Mouse (Mus musculus) CD8-positive naive resting alpha-beta T cell, adult 2 months (primary cell): Measurements from ENCODE around the gene Itga6.
A peak's percentile ranks its signal among the peaks of the same experiment; 100 is the strongest.

Experiments used
- DNase-seq, 2 experiments: peaks; one replicate each; pipeline ENCODE4 v3.0.0; 2022; ENCODE audit warnings: low read depth in 2 of 2, low spot score in 2 of 2

Itga6 gene

GRCm38 (mm10) chr2:71730623-71731612 lies 14.5 kb upstream of the Itga6 start:
- DNase-seq: no peak

DNA sequence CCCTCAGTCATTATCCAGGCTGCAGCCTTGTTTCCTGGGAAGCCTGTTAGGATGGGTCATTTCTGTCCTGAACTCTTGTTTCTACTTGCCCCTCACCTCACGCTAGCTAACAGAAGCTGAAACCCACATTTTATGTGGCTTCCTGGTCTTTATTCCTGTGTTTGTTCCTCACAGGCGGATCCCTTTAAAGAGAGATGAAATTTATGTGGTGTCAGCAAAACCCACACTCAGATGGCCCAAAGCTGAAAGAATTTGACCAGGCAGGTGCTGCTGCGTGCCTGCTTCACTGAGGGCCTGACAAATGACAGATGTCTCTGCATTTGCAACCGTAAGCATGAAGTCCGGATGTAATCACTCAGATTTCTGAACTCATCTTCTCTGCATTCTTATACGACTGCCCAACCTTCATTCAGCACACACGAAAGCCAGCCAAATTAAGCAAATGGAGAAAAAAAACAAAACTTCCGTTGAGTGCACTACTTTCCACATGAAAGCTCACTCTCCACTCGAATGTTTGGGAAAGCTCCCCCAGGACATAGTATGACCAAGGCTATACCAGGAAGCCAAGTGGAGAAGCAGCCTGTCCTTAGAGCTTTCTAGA lies 10.5 kb upstream of the Itga6 start:
- no peak for DNase-seq

DNA sequence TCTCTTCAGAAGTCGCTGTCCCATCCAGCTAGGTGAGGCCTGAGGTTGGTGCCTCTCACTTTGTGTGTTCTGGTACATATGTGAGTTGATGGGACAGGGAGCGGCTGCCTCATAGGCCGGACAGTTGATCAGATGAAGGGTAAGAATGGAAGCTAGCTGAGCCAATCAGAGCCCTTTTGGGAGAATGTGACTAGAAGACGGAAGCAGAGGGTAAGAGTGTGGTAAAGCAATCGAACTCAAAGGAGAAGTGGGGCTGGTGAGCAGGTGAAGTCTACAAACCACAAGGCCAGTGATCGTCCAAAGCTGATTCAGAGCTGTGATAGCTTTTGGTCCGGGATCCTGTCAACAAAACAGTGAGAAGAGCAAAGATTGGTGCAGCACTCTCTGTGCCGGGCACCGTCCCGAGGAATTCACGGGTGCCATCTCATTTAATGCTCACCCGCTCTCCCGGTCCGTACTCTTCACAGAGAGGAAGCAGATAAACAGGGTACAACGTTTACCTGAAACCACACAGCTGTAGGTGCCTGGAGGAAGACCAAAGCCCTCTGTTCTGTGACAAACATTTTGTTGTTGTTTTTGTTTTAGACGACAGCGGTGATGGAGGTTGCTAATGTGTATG lies 9.8 kb upstream of the Itga6 start:
- peak; percentile 3 to 19 for DNase-seq

- DNase-seq: peak; percentile 16 to 18
Observed at GRCm38 (mm10) chr2:71736213-71736612, 9.2 kb upstream of the Itga6 start.

DNA sequence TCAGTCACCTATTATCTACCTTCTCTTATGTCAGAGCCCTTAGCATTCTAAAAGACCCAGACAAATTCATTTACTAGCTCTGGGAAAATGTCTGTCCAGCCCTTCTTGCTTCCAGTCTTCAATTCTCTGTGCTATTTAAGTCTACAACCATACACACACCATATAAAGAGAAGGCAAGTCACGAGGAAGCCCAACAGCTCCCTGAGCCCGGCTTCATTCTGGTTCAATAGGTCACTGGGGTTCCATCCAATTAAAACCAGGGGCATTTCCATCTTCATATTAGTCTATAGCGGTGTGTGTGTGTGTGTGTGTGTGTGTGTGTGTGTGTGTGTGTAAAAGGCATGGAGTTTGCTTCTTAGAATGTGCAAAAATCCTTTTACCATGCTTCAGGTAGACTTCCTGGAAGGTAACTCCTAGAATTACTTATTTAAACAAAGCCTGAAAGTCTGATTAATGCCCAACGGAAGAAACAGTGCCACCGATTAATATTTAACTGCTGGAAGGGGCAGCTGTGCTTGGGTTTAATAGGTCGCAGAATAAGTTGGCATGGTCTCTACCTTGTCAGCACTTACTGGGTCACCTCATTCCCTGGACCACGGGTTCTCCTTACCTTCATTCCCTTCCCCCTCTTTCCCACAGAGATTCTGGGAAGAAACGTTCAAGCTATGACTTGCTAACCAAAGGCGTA lies 6.1 kb upstream of the Itga6 start:
- no peak for DNase-seq

- DNase-seq: no peak
Observed at GRCm38 (mm10) chr2:71742557-71742956, 2.9 kb upstream of the Itga6 start.

DNA sequence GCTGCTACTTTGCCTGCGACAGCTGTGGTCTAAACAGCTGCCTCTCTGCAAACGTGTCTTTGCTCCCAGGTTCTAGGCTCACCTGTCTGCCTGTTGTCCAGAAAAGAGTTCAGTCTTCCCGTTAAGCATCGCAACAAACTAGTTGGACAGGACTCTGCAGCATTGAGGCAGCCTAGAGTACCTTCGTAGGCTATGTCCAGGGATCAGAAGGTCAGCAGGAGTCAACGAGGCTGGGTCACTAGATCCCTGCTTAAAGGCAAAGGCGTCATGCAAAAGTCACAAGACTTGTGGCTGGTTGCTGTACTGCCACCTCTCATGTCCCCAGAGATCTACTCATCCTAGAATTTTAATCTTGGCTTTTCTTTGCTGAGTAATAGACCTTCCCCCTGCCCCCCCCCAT lies 2.0 kb upstream of the Itga6 start:
- DNase-seq: no peak

DNA sequence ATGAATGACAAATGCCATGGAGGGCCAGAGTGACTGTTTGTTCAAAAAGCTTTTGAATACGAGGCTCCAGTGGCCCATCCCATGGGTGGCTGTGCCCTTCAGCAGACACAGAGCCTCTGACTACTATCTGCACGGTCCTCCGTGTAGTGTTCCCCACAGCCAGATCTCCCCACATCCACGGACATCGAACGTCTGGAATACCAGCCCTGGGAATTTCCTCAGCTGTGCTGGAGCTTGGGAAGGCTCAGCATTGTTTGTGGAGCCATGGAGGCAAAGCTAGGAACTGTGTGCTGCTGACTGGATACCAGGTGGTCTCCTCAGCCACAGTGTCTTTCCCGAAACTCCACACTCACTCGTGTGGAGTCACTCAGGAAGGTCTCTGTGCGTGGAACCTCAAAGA lies 1.1 kb upstream of the Itga6 start:
- no peak for DNase-seq

DNA sequence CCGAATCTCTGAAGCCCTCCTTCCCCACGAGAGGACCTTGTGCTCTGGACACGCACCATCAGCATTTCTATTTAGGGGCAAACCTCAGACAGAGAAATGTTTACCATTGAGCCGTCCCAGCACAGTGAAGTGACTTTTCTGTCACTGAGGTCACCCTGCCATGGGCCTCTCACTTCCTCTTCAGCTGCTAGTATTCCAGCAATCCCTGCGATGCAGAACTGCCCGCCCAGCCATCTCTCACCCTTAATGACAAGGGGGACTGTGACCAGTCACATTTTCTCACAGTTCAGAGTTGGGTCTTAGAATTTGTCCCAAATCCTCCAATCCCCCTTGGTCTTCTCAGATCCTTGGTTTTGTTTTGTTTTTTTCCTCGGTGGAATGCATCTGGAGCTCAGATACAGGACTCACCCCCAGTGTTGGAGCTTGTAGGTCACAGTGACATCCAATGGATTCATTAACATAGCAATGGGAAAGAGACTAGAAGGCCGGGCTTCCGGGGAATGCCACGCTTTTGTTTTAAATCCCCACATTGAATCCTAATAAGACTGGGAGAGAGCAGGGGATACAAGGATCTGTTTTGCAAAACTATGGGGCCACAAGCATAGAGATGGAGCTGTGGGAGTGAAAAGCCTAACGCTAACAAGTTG lies 432 bp upstream of the Itga6 start:
- no peak for DNase-seq

GRCm38 (mm10) chr2:71748451-71748850 lies 3.0 kb downstream of the Itga6 start:
- no peak for DNase-seq

- DNase-seq: no peak
Observed at GRCm38 (mm10) chr2:71749367-71750086, 4.1 kb downstream of the Itga6 start.

DNA sequence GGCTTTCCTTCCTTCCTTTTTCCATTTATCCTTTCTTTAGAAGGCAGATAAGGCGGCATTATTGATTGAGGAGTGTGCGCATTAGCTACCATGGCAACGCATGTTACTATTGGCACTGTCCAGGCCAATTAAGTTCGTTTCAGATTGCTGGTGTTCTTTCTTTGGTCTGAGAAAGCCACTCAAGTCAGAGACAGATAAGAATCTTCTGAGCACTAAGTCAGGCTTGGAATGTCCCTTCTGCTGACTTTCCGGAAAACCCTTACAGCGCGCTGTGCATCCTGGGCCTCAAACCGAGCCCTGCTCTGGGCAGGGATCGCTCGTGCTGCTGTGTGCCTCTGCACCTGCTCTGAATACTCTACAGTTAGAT lies 4.7 kb downstream of the Itga6 start:
- no peak for DNase-seq

- DNase-seq: no peak
Observed at GRCm38 (mm10) chr2:71751336-71751735, 5.9 kb downstream of the Itga6 start.

- no peak for DNase-seq
Observed at GRCm38 (mm10) chr2:71751863-71752262, 6.4 kb downstream of the Itga6 start.

- no peak for DNase-seq
Observed at GRCm38 (mm10) chr2:71752383-71752782, 7.0 kb downstream of the Itga6 start.

DNA sequence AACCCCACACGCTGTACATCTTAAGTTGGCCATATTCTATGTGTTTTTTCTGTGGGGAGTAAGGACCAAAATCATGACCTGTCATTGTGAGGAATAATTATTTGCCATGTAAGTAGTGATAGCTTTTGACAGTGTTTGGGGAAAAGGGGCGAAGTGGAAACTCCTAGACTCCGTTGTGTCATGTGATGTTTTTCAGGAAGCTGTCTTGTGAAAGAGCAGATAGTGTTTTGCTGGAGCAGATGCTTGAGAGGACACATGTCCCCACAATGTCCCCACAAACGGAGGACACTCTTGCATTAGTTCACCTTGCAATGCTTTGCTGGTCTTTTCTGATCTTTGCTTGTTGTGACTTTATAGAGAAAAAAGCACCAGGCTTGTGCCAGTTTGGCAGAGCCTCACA lies 7.7 kb downstream of the Itga6 start:
- DNase-seq: no peak

- DNase-seq: no peak
Observed at GRCm38 (mm10) chr2:71755748-71756147, 10.3 kb downstream of the Itga6 start.

- DNase-seq: no peak
Observed at GRCm38 (mm10) chr2:71757098-71757497, 11.7 kb downstream of the Itga6 start.

DNA sequence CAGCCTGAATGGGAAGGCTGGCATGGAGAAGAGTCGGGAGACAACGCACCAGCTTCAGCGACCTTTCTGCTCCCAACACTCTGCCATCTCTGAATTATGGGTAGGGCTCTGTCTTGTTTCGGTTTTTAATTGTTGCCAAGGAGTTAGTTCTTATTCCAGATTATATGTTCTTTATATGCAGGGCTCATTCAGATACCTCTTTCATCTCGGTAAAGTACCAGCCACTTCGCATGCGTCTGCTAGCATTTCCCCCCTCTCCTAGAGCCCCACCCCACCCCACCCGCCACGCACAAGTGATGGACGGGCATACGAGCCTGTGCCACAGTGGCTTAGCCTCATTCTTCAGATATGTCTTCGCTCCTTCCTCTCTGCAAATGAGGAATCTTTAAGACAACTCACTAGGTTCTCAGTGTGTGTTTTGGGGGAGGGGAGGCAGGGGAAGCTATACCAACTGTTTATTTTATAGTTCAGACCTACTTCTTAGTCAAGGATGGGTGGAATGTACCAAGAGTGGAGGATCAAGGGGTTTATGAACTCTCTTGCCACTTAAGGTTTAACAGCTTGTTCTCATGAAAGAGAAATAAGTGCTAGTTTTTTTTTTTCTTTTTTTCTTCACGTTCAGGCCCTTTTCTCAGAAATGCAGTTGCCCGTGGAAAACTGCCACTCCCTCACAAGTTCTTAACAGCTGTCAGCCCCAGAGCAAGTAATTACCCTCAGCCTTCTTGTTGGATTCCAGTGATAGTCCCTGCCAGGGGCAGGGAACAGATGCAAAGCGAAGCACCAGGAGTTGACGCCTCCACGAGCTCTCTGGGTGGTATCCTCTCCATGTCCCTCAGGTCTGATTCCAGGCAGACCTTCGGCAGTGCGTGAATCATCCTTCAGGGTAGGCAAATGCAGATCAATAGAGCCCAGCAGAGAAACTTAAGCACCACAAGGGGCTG lies 13.4 kb downstream of the Itga6 start:
- DNase-seq: no peak
